Mouse (Mus musculus) megakaryocyte-erythroid progenitor cell, adult 5-6 weeks (primary cell): ENCODE measurements around the gene Tmem260. TPM values are rescaled to one million over a fixed set of nuclear protein-coding genes. Genes with fewer than 3 reads are reported as not detected.

Source experiments
- ATAC-seq: replicated peaks from 2 replicates; pipeline ENCODE4 v1.8.0; 2016; ENCODE audit warnings: mild to moderate bottlenecking, inconsistent platforms; ENCODE audit not compliant: severe bottlenecking, poor library complexity, low FRiP score, low TSS enrichment
- total RNA-seq, 2 experiments: library from RNA; stranded (forward) in 1 of 2; stranded (reverse) in 1 of 2; fragments of 200-1000, 215-1000 nt in 1 of 2; fragments of >200 nt in 1 of 2; fragmentation: Nextera tagmentation in 1 of 2; gene quantifications; 2 replicates each; pipeline ENCODE4 v1.2.3; 2014 to 2017

Tmem260 gene
- total RNA-seq (2014; fragmentation: Nextera tagmentation) (19.7 and 20.7 TPM in 2 replicates), total RNA-seq (2017) (15.7 and 18.5 TPM in 2 replicates)

- ATAC-seq, result peak; percentile 91
Observed at GRCm38 (mm10) chr14:48445984-48446683, at the start of gene Tmem260. Tmem260 (plus strand) TSS chr14:48446124.

GRCm38 (mm10) chr14:48406086-48406485 lies 39.8 kb upstream of the Tmem260 start:
- ATAC-seq, result no peak

DNA sequence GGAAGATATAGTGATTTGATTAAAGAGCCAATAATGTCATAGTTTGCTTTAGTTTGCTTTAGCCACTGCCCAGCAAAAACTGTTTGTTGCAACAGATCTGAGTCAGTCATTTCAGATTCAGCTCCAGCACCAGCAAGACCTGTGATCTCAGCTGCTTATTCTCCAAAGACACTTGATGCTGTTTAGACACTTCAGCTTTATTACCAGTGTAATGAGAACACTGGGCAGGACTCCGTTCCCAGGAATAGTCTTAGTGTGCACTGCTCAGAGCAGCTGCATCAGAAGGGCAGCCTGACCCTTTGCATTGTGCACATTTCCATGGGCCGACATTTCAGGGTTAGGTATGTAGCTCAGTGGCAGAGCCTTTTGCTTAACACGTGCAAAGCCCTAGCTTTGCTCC lies 28.9 kb upstream of the Tmem260 start:
- no peak for ATAC-seq

GRCm38 (mm10) chr14:48418264-48418663 lies 27.7 kb upstream of the Tmem260 start:
- ATAC-seq, result no peak

DNA sequence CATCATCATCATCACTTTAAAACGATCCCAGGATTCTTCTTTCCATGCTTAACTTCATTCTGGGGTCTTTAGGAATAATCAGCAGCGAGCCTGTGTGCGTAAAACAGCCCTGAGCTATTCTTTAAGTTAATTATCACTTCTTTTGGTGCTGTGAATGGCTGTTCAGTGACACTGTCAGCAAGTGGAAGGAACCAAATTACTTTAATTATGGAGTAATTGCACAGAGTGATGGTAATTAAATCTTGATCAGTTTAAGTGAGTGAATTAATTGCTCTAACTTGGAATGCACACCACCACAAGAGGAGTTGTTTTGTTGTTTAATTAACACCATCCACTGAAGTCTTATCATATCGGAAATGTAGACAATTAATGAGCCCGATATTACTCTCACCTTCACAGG lies 27.3 kb upstream of the Tmem260 start:
- no peak for ATAC-seq

- ATAC-seq, result no peak
Observed at GRCm38 (mm10) chr14:48421476-48421875, 24.4 kb upstream of the Tmem260 start.

- ATAC-seq, result peak; percentile 74; the same call in 1 of the 2 replicates
Observed at GRCm38 (mm10) chr14:48421996-48422395, 23.9 kb upstream of the Tmem260 start.

DNA sequence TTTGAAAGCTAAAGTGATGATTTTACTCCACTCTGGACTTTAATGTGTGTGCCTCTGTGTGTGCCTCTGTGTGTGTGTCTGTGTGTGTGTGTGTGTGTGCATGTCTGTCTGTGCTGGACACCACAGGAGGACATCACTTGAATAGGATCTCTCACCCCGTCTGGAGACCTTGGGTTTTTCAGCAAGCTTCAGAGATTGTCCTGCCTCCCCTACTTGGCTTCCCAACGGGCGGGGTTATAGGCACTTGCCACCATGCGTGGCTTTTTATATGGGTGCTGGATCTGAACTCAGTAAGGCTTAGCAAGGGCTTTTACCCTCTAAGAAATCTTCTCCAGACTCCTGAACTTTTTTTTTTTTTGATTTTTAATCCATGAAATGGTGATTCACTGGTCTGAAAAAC lies 23.5 kb upstream of the Tmem260 start:
- no peak for ATAC-seq

DNA sequence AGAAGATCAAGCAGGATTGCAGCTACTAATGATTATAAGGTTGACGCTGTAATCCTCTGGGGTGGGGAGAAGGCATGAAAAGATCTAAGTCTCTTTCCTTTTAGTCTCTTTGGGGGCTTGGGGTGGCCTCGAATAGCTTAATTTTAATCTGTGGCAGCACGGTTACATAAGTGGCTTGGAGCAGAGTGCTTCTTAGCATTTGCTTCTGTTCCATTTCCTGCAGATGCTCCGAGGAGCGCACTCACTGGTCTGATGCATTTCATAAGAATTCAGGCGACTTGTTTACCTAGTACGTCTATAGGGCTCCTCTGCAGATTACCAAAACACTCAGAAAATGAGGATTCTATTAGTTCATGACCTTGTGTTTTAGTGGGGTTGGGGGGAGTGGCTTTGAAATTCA lies 23.0 kb upstream of the Tmem260 start:
- ATAC-seq, result no peak

DNA sequence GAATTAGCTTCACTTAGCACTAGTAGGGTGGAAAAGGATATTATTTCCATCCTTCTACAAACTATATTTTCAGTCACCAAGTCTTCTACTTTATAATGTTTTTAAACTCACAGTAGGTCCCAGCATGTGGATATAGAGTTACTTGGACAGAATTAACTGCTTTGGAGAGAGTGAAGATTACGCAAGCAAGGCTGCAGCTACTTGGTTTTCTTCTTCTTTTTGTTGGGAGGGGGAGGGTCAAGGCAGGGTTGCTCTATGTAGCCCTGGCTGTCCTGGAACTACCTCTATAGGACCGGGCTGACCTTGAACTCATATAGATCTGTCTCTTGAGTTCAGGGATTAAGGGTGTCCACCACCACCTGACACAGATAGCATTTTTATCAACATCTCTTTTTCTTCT lies 13.9 kb upstream of the Tmem260 start:
- ATAC-seq, result no peak

DNA sequence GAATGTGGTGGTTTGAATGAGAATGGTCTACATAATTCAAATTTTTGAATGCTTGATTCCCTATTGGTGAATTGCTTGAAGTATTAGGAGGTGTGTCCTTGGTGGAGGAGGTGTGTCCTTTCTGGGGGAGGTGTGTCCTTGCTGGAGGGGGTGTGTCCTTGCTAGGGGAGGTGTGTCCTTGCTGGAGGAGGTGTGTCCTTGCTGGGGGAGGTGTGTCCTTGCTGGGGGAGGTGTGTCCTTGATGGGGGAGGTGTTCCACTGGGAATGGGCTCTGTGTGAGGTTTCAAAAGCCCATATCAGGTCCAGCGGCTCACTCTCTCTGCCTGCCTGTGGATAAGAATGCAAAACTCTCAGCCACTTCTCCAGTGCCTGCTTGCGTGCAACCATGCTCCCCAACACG lies 2.1 kb upstream of the Tmem260 start:
- ATAC-seq, result peak; percentile 91

DNA sequence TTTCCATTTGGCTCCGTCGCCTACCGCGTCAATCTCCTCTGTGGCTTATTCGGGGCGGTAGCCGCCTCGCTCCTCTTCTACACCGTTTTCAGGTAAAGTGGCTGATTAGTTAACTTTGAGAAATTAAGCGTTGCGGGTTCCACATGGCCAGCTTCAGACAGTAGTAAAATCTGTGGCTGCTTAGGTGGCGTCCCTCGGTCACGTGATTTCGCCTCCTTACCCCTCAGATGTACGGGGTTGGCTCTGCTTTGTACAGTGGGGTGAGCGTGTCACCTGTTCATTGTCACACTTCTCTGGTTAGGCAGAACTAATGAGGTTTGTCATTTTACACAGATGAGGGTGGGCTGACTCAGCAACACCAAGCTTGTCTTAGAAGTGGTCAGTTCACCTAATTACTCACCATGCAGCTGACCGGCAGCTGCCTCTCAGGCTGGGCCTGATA lies 6.1 kb downstream of the Tmem260 start:
- ATAC-seq, result no peak

DNA sequence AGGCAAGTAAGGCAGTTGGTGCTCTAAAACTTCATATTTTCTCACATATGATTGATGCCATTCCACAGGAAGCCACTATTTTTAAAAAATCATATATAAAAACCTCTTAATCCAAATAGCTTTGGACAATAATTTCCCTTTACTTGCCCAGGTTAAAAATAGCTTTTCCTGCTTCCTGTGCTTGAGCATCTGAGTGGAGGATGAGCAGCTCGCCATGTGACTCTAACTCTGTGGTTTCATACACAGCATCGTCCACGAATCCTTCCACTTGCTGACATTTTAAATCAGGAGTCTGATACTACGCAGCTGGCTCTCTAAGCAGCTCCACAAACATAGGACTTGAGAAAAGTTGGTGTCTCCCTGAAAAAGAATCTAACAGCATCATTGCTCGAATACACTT lies 7.5 kb downstream of the Tmem260 start:
- ATAC-seq, result no peak

DNA sequence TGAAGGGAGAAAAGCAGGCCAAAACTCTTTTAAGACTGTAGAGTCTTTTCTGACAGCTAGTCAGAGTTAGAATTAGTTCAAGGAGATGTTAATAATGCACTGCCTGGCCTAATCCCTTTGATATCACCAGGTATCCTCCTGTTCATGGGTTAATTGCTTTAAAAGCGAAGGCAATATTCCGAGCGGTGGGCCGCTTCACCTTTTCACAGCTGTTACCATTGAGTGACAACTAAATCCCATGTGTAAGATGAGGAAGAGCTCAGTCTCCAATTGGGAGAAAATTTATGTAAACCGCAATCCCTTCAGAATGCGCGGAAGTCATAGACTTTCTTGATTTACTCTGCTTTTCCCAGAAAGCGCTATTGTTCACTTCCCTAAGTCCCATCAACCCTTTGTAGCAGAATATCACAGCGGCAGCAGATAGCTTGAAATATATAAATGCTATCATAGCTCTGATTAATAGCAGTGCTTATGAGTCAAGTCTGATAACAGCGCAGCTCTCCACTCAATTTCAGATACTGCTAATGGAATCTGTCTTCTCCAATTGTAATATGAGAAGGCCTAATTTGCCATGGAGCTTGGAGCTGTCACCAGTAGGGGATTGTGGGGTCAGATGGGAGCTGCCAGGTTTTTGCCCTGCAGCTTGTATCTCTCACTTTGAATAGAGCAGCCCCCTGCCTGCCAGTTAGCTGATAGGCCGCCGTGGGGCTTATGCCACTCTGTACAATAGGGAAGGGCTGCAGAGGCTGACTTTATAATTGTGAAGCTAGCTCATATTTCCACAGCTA lies 10.6 kb downstream of the Tmem260 start:
- no peak for ATAC-seq

DNA sequence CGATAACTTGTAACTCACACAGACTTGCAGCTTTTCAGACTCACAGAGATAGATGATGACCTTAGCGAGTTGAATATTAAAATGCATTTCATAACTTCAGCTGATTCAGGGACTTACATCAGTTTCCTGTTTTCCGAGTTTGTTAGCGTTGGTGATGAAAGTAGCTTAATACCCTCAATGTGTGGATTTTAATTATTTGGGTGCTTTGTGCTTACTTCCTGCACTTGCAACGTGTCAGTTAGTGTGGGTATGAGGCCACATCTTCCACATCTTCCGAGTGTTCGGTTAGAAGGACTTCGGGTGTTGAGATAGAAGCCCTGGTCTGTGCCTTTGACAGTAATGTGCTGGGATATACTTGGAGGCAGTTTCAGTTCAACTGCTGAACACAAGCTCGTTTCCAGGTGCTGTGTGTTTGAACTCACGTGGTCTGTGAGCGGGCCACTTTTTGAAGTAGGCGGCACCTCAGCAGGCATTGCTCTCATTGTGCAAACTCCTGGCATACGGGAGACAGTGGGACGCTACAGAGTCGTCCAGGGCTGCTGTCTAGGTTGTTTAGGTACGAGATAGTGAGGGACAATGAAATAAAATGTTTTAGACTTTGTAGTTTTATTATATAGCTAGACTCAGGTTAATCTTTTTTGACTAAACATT lies 11.5 kb downstream of the Tmem260 start:
- ATAC-seq, result no peak

DNA sequence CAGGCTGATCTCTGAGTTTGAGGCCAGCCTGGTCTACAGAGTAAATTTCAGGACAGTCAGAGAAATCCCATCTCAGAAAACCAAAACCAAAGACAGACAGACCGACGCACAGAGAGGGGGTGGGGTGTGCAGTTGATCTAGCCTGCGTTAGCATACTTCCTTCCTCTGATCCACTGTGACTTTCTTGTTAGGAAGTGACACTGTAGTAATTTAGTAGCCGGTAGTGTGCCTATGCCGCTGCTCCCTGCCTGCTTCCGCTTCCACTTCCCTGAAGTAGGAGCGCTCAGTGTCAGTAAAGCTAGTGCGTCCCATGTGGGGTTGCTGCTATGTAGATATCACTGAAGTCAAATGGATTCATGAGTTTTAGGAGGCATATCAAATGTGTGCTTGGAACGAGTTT lies 13.0 kb downstream of the Tmem260 start:
- no peak for ATAC-seq

DNA sequence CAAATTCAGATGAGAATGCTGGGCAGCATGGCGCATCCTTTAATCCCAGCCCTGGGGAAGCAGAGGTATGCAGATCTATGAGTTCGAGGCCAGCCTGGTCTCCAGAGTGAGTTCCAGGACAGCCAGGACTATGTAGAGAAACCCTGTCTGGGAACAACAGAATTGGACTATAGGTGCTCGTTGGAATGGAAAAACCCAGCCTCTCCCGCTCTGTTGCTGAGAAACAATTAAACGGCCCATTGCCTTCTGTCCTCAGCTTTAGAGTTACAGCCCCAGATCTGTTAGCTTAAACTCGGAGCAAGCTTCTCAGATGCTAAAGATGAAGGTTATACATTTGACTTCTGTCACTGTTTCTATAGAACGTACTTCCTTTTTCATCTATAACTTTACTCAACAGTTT lies 22.4 kb downstream of the Tmem260 start:
- ATAC-seq, result no peak

GRCm38 (mm10) chr14:48470742-48471487 lies 25.0 kb downstream of the Tmem260 start:
- no peak for ATAC-seq

DNA sequence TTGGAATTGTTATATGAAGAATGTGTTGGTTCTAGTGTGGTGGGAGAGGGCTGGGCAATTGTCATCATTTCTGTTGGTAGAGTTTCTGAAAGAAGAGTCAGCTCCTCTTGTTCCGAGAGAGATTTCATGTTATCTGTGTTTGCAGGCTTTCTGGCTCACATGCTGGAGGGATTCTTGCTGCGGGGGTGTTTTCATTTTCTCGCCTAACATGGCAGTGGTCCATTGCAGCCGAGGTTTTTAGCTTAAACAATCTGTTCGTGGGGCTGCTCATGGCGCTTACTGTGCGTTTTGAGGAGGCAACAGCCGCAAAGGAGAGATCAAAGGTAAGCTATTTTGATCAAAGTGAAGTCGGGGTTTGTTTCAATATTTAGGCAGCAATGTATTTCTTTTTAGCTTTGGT lies 26.3 kb downstream of the Tmem260 start:
- ATAC-seq, result no peak

- no peak for ATAC-seq
Observed at GRCm38 (mm10) chr14:48475370-48475769, 29.4 kb downstream of the Tmem260 start.
